Mouse (Mus musculus): ENCODE results near the gene Mgea5. TPM values are rescaled to one million over a fixed set of nuclear protein-coding genes. Genes with fewer than 3 reads are reported as not detected.
A peak's percentile ranks its signal among the peaks of the same experiment; 100 is the strongest.

Mgea5 gene
- polyA plus RNA-seq, 2 experiments = 59.0 to 85.3 TPM

DNA sequence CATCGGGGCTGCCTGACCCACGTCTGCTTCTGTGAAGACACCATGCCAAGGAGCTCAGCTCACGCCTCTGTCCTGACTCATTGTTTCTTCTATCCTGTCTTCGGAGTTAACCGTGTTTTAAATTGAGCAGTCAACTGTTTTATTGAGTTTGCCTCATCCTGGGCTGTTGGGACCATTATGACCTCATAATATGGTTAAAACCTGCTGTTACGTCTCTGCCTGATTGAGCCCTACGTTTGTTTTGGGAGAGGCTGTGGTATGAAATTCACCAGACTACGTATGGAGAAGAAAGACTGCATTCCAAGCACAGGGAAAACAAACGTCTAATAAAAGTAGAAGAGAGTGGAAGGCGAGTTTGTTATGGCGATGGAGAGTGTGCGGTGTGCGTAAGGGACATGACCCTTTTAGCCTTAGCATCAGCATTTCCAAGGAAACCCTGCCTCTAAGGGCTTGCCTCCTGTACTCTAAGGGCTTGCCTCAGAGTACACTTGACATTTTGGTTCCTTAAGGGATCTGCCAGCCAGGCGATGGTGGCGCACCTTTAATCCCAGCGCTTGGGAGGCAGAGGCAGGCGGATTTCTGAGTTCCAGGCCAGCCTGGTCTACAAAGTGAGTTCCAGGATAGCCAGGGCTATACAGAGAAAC, 418 bp upstream of the Mgea5 start:
- H3K36me3 ChIP-seq (ENCODE audit: control insufficient read depth, insufficient read depth, low read length) = peaks cover 21% of the 10 kb centered on the region
- peak overlapping the region; percentile 97 for H3K9ac ChIP-seq (ENCODE audit: low read depth, low read length, severe bottlenecking)
- no peak for TF ChIP-seq POLR2A (IDR thresholded peaks at IDR 0.05; ENCODE audit: borderline replicate concordance, extremely low read depth, insufficient read depth, insufficient read length)
- no peaks in the 10 kb centered on the region for H3K9me3 ChIP-seq (ENCODE audit: control insufficient read depth, low read length)
- peaks cover 29% of the 10 kb centered on the region for H3K4me1 ChIP-seq (ENCODE audit: control insufficient read depth, insufficient read depth, low read length)
- DNase-seq (ENCODE audit: low spot score) (no peak), ATAC-seq (ENCODE audit: low FRiP score, low read depth) (no peak)
- H3K27ac ChIP-seq (replicated peaks; ENCODE audit: low read depth, low read length) = peak overlapping the region; percentile 61; the same call in 1 of the 2 replicates
- peak overlapping the region; percentile 62 for H3K4me2 ChIP-seq (replicated peaks; ENCODE audit: low read depth, low read length, severe bottlenecking)
- H3K4me3 ChIP-seq (replicated peaks; ENCODE audit: low read length) = peak overlapping the region; percentile 100
- no peaks in the 10 kb centered on the region for H3K27me3 ChIP-seq (ENCODE audit: control insufficient read depth, insufficient read depth, low read length)
- 30% methylated on average over 17 of the region's 17 CpGs for WGBS

DNA sequence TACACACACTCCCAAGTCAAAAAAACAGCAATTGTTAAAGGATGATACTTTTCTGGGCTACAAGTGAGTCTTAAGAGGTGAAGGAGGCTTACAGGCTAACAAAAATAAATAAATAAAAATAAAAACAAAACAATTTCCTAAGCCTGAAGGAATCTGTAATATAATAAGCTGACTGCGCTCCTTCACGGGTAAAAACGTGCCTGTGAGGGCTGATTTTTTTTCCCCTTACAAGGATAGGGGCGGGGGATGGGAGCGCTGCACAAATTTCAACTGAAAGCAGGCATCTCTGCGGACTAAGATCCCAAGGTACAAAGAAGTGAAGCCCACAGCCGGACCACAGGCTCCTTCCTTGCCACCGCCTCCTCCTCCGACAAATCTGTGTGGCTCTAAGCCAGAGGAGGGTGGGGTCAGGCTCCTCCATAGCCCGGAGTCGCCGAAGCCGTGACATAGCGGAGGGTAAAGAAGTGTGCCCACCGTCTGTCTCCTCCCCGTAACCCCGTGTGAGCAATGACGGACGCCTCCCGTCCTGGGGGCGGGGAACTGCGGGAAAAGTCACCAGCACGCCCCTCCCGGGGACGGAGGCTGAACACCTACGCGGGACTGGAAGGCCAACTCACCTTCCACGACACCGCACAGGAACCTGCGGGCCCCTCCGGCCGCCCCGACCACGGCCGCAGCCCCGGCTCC, 1.2 kb downstream of the Mgea5 start:
- ATAC-seq (ENCODE audit: low FRiP score, low read depth) = peak; percentile 7
- no peak for TF ChIP-seq POLR2A (IDR thresholded peaks at IDR 0.05; ENCODE audit: borderline replicate concordance, extremely low read depth, insufficient read depth, insufficient read length)
- Histone ChIP-seq H3K4me3 (replicated peaks; ENCODE audit: low read length) (peak overlapping the region; percentile 100), H3K9ac (ENCODE audit: low read depth, low read length, severe bottlenecking) (peak overlapping the region; percentile 97), H3K27ac (replicated peaks; ENCODE audit: low read depth, low read length) (peak overlapping the region; percentile 97), H3K4me2 (replicated peaks; ENCODE audit: low read depth, low read length, severe bottlenecking) (peak overlapping the region; percentile 56), H3K9me3 (ENCODE audit: control insufficient read depth, low read length) (no peaks in the 10 kb centered on the region), H3K4me1 (ENCODE audit: control insufficient read depth, insufficient read depth, low read length) (peaks cover 29% of the 10 kb centered on the region), H3K36me3 (ENCODE audit: control insufficient read depth, insufficient read depth, low read length) (peaks cover 37% of the 10 kb centered on the region), H3K27me3 (ENCODE audit: control insufficient read depth, insufficient read depth, low read length) (no peaks in the 10 kb centered on the region)
- DNase-seq (ENCODE audit: low spot score) = peak; percentile 55
- WGBS = under 1% methylated on average over 36 of the region's 36 CpGs

DNA sequence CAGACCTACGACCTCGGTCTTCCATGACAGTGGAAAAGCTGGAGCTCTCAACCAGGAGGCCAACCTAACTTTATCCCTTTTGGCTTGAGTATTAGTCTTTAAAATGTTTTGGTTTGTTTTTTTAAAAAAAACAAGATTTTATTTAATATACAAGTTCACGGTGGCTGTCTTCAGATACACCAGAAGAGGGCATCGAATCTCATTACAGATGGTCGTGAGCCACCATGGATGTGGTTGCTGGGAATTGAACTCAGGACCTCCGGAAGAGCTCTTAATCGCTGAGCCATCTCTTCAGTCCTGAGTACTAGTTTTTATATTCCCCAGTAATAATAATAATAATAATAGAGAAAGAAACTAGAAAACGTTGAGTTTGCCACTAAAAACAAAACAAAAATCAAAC, 2.0 kb downstream of the Mgea5 start:
- no peaks in the 10 kb centered on the region for H3K9me3 ChIP-seq (ENCODE audit: control insufficient read depth, low read length)
- no peak overlapping the region for H3K9ac ChIP-seq (ENCODE audit: low read depth, low read length, severe bottlenecking)
- no peak for ATAC-seq (ENCODE audit: low FRiP score, low read depth)
- no peak for DNase-seq (ENCODE audit: low spot score)
- no peak for TF ChIP-seq POLR2A (IDR thresholded peaks at IDR 0.05; ENCODE audit: borderline replicate concordance, extremely low read depth, insufficient read depth, insufficient read length)
- peaks cover 29% of the 10 kb centered on the region for H3K4me1 ChIP-seq (ENCODE audit: control insufficient read depth, insufficient read depth, low read length)
- 66% methylated on average over 8 of the region's 8 CpGs for WGBS
- peak overlapping the region; percentile 100 for H3K4me3 ChIP-seq (replicated peaks; ENCODE audit: low read length)
- peaks cover 45% of the 10 kb centered on the region for H3K36me3 ChIP-seq (ENCODE audit: control insufficient read depth, insufficient read depth, low read length)
- no peaks in the 10 kb centered on the region for H3K27me3 ChIP-seq (ENCODE audit: control insufficient read depth, insufficient read depth, low read length)
- peak overlapping the region; percentile 56 for H3K4me2 ChIP-seq (replicated peaks; ENCODE audit: low read depth, low read length, severe bottlenecking)
- H3K27ac ChIP-seq (replicated peaks; ENCODE audit: low read depth, low read length) = no peak overlapping the region

DNA sequence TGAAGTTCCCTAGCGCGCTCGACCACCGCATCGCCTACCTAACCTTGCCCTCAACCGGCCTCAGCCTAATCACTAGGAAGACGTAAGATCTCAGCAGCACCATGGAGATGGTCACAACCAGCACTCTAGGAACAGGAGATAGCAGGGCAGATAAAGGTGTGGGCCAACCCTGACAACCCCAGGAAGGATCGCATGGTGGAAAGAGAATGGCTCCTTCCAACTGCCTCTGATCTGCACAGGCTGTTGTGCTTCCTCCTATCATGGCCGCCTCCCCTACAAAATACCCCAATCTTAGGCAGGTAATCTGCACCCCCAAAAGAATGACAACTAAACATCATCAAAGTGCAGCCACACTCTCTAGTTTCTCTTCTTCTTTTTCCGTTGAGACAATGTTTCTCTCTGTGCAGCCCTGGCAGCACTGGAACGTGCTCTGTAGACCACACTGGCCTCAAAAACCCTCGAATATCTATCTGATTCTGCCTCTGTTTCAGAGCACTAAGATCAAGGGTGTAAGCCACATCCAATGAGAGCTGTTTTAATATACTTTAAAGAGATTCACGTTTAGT, 3.2 kb downstream of the Mgea5 start:
- H3K36me3 ChIP-seq (ENCODE audit: control insufficient read depth, insufficient read depth, low read length) = peaks cover 57% of the 10 kb centered on the region
- 86% methylated on average over 13 of the region's 13 CpGs for WGBS

DNA sequence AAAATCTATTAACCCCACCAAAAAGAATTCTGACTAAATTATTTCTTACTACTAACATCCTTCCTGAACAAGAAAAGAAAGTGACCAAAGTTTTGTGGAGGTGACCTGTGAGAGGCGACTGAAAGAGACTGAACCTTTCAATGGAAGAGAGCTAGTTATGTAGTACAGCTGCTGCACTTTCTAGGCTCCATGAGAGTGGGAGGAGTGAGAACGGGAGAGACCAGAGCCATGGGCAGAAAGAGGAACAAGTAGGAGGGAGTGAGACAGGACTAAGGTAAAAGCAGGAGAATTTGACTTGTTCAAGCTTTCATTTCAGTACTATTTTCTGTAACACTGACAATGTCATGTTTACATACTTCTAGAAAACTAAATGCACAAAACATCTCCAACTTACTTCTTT, 8.2 kb downstream of the Mgea5 start:
- no peak for TF ChIP-seq POLR2A (IDR thresholded peaks at IDR 0.05; ENCODE audit: borderline replicate concordance, extremely low read depth, insufficient read depth, insufficient read length)
- Histone ChIP-seq H3K27ac (replicated peaks; ENCODE audit: low read depth, low read length) (no peak overlapping the region), H3K4me2 (replicated peaks; ENCODE audit: low read depth, low read length, severe bottlenecking) (no peak overlapping the region), H3K9me3 (ENCODE audit: control insufficient read depth, low read length) (no peaks in the 10 kb centered on the region), H3K9ac (ENCODE audit: low read depth, low read length, severe bottlenecking) (no peak overlapping the region), H3K36me3 (ENCODE audit: control insufficient read depth, insufficient read depth, low read length) (peaks cover 98% of the 10 kb centered on the region), H3K4me1 (ENCODE audit: control insufficient read depth, insufficient read depth, low read length) (peaks cover 10% of the 10 kb centered on the region; the same call in 1 of the 2 replicates), H3K27me3 (ENCODE audit: control insufficient read depth, insufficient read depth, low read length) (no peaks in the 10 kb centered on the region), H3K4me3 (replicated peaks; ENCODE audit: low read length) (no peak overlapping the region)
- DNase-seq (ENCODE audit: low spot score) = no peak
- 88% methylated on average over 2 of the region's 2 CpGs for WGBS
- no peak for ATAC-seq (ENCODE audit: low FRiP score, low read depth)

More for the DNA sequence above, 3.2 kb downstream of the Mgea5 start:
- H3K27ac ChIP-seq (replicated peaks; ENCODE audit: low read depth, low read length) = no peak overlapping the region
- H3K4me2 ChIP-seq (replicated peaks; ENCODE audit: low read depth, low read length, severe bottlenecking) = peak overlapping the region; percentile 56; the same call in 1 of the 2 replicates
- no peak overlapping the region for H3K4me3 ChIP-seq (replicated peaks; ENCODE audit: low read length)
- peaks cover 29% of the 10 kb centered on the region for H3K4me1 ChIP-seq (ENCODE audit: control insufficient read depth, insufficient read depth, low read length)
- peak overlapping the region; percentile 3; the same call in 1 of the 2 replicates for H3K9ac ChIP-seq (ENCODE audit: low read depth, low read length, severe bottlenecking)
- H3K27me3 ChIP-seq (ENCODE audit: control insufficient read depth, insufficient read depth, low read length) = no peaks in the 10 kb centered on the region
- no peak for TF ChIP-seq POLR2A (IDR thresholded peaks at IDR 0.05; ENCODE audit: borderline replicate concordance, extremely low read depth, insufficient read depth, insufficient read length)
- no peak for ATAC-seq (ENCODE audit: low FRiP score, low read depth)
- no peak for DNase-seq (ENCODE audit: low spot score)
- H3K9me3 ChIP-seq (ENCODE audit: control insufficient read depth, low read length) = no peaks in the 10 kb centered on the region

All from limb, embryonic 14.5 days (tissue).